In genomic region chr3:70401187-70401586, GRCm38 (mm10) we compare ENCODE assay signal across 18 mouse cellular contexts.
DNase-seq lines count a peak whose midpoint lies in the region; ATAC-seq and TF ChIP-seq lines count a peak whose summit lies in the region.
"Had no signal": no experiment of that assay in that cellular context is flagged by ENCODE, and none has a peak within 500 bp of the region (broad histone marks: within the 10 kb centered on the region; RNA-seq: fewer than 3 reads in every experiment).

No protein-coding gene starts in this region.

- no peak for TF ChIP-seq CTCF in lung, adult 2 months (IDR thresholded peaks at IDR 0.05; ENCODE audit: insufficient read depth, low read length)
- TF ChIP-seq CTCF in brain, embryonic 14.5 days (IDR thresholded peaks at IDR 0.05; ENCODE audit: borderline replicate concordance, extremely low read depth, insufficient read depth, insufficient read length) = no peak

- H3K9me3 ChIP-seq in lung, embryonic 16.5 days (ENCODE audit: control insufficient read depth, low read length) = no peaks in the 10 kb centered on the region
- H3K9me3 ChIP-seq: forebrain, embryonic 13.5 days; forebrain, embryonic 15.5 days had no signal

- no peak for DNase-seq in frontal cortex, postnatal 14 days (ENCODE audit: low spot score in 2 of 2)
- DNase-seq in lung, adult 2 months = no peak
- peak; percentile 20 for DNase-seq in brain, embryonic 14.5 days (ENCODE audit: low read depth)
- no peak for DNase-seq in cerebellum, adult 11-12 months
- DNase-seq: adrenal gland, adult 2 months; adrenal gland, postnatal 10 days; adrenal gland, postnatal 25 days; cerebellum, adult 11 months; cerebellum, adult 2 months; cerebellum, adult 9-10 months; cerebellum, postnatal 10 days; cerebellum, postnatal 25 days; forebrain, postnatal 0 days had no signal

- TF ChIP-seq POLR2A in lung, adult 2 months (IDR thresholded peaks at IDR 0.05; ENCODE audit: borderline replicate concordance, extremely low read depth, low read depth, low read length) = no peak
- TF ChIP-seq POLR2A in brain, embryonic 14.5 days (IDR thresholded peaks at IDR 0.05; ENCODE audit: borderline replicate concordance, extremely low read depth, insufficient read depth, insufficient read length, poor library complexity, severe bottlenecking) = no peak

- no peak overlapping the region for H3K27ac ChIP-seq in lung, embryonic 16.5 days (ENCODE audit: low read length)
- H3K27ac ChIP-seq: embryonic facial prominence, embryonic 13.5 days; forebrain, embryonic 13.5 days; forebrain, embryonic 15.5 days had no signal

- H3K9ac ChIP-seq in lung, embryonic 16.5 days (ENCODE audit: low read length) = no peak overlapping the region
- H3K9ac ChIP-seq: embryonic facial prominence, embryonic 13.5 days; forebrain, embryonic 13.5 days; forebrain, embryonic 15.5 days; forebrain, postnatal 0 days had no signal

- H3K36me3 ChIP-seq in lung, embryonic 16.5 days (ENCODE audit: control insufficient read depth, insufficient read depth, low read length) = no peaks in the 10 kb centered on the region
- H3K36me3 ChIP-seq: embryonic facial prominence, embryonic 13.5 days; forebrain, embryonic 15.5 days had no signal

- 0 out of 2 replicates have a peak, but pooled peaks cover 2% of the 10 kb centered on the region for H3K4me1 ChIP-seq in lung, embryonic 16.5 days (replicated peaks; ENCODE audit: control insufficient read depth, insufficient read depth, low read length)
- no peaks in the 10 kb centered on the region for H3K4me1 ChIP-seq in lung, adult 2 months (ENCODE audit: control insufficient read depth, insufficient read depth, low read length)
- H3K4me1 ChIP-seq: embryonic facial prominence, embryonic 13.5 days; forebrain, embryonic 15.5 days had no signal

- no peak overlapping the region for H3K4me3 ChIP-seq in lung, embryonic 16.5 days (ENCODE audit: low read length)
- no peak overlapping the region for H3K4me3 ChIP-seq in lung, adult 2 months (replicated peaks; ENCODE audit: extremely low read depth, low read depth, low read length)
- H3K4me3 ChIP-seq: embryonic facial prominence, embryonic 13.5 days; forebrain, embryonic 13.5 days; forebrain, embryonic 15.5 days had no signal

- H3K27me3 ChIP-seq in lung, embryonic 16.5 days (ENCODE audit: control insufficient read depth, insufficient read depth, low read depth, low read length) = no peaks in the 10 kb centered on the region
- H3K27me3 ChIP-seq: embryonic facial prominence, embryonic 13.5 days; forebrain, embryonic 13.5 days; forebrain, embryonic 15.5 days had no signal

- no peak overlapping the region for H3K4me2 ChIP-seq in lung, embryonic 16.5 days (ENCODE audit: low read depth, low read length)
- H3K4me2 ChIP-seq: embryonic facial prominence, embryonic 13.5 days; forebrain, embryonic 13.5 days; forebrain, embryonic 15.5 days had no signal

- peak; percentile 91 for ATAC-seq in frontal cortex, adult (ENCODE audit: low TSS enrichment)
- ATAC-seq in lung, embryonic 16.5 days (ENCODE audit: low read depth) = peak; percentile 56
- ATAC-seq: forebrain, embryonic 13.5 days; forebrain, embryonic 15.5 days; forebrain, postnatal 0 days had no signal

- whole genome bisulfite sequencing in lung, embryonic 16.5 days = 8% methylated on average over 2 of the region's 2 CpGs
- WGBS in lung, adult 2 months = 27% methylated on average over 2 of the region's 2 CpGs
